Mouse (Mus musculus): ENCODE measurements around the gene Gna15.

Gene Gna15

GRCm38 (mm10) chr10:81523142-81523541, 883 bp downstream of the Gna15 start:
- no peak for DNase-seq

- DNase-seq: peak in 1 of 2 experiments; percentile 15
Measured at GRCm38 (mm10) chr10:81519978-81520365, 4.1 kb downstream of the Gna15 start.

- DNase-seq: peak; percentile 43 to 60
Measured at GRCm38 (mm10) chr10:81519227-81519977, 4.6 kb downstream of the Gna15 start.

DNA sequence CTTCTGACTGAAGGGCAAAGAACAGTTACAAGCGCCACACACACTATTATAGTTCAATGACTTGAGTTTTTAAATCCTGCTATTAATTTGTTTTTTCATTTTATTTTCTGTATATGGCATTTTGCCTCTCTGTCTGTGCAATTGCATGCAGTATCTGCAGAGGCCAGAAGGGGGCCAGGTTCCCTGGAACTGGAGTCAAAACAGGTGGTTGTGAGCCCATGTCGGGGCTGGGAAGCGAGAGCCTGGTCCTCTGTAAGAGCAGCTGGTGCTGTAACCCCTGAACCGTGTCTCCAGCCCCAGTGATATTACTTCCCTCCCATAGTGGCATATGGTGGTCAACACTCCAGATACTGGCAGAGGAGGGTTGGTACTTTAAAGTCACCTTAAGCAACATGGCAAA, 5.5 kb downstream of the Gna15 start:
- peak; percentile 85 to 89 for DNase-seq

- DNase-seq: peak; percentile 75 to 80
Measured at GRCm38 (mm10) chr10:81517227-81517626, 6.8 kb downstream of the Gna15 start.

GRCm38 (mm10) chr10:81513798-81514197, 10.2 kb downstream of the Gna15 start:
- peak in 1 of 2 experiments; percentile 42 for DNase-seq

- DNase-seq: no peak
Measured at GRCm38 (mm10) chr10:81510246-81510810, 13.7 kb downstream of the Gna15 start.

DNA sequence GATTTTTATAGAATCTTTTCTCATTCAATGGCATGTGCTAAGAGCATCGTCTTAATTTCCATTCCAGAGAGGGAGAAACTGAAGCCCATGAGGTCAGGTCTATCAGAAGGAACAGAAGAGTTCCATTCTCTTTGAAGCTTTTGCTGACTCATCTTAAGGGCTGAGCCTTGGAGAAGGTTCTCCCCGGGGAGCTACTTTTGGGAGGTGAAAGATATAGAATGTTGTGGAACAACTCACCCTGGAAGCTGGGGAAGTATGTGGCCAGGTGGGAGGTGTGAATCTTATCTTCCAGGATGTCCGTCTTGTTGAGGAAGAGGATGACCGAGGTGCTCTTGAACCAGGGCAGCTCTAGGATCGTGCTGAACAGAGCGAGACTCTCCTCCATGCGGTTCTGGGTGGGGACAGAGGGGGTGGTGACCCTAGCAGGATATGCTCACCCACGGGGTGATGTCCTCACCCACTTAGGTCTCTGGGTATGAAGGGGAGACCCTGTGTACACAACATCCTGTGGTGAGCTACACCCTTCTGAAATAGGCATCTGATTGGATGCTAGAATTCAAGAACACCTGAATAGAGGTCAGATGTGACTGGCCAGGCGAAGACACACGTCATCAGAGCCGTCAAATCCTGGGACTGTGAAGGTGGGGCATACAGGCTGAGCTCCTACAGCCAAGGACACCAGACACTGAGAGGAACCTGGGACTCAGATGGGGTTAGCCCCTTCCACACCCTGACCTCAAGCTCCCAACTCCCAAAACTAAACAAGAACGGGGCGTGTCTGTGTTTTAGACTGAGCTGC, 16.1 kb downstream of the Gna15 start:
- DNase-seq: no peak

DNA sequence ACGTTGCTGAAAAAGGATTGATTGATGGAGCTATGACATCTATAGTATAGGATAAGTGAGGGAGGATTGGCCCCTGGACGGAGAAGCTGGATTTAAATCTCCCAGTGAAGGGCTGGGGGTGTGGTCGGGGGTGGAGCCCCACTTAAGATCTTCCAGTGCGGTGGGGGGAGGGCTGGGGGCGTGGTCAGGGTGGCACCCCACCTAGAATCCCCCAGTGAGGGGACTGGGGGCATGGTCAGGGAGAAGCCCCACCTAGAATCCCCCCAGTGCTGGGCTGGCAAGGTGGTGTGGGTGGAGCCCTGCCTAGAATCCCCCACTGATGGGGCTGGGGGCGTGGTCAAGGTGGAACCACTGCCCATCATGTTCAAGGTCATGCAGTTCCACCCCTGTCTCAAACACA, 16.9 kb downstream of the Gna15 start:
- no peak for DNase-seq

DNA sequence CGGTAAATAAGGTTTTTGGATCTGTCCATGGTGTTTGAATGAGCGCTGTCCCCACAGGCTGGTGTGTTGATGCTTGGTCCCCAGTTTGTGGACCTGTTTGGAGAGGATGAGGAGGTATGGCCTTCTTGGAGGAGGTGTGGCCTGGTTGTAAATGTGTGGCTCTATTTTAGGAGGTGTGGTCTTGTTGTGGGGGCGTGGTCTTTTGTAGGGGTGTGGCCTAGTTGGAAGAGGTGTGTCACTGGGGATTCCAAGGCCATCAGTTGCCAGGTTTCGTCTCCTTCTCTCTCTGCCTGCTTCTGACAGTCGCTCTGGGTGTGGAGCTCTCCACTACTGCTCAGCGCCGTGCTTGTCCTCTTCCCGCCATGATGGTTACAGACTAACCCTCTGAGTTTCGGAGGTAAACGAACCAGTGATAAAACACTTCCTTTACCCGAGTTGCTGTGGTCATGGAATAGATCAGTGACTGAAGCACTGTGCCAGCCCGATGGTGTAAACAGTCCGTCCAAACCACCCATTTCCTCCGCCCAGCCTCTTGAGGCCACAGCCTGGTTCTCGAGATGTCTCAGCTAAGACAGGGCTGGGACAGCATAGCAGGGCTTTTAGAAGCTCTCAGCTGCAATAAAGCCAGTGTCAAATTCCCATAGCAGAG, 18.9 kb downstream of the Gna15 start:
- peak in 1 of 2 experiments; percentile 39 for DNase-seq

DNA sequence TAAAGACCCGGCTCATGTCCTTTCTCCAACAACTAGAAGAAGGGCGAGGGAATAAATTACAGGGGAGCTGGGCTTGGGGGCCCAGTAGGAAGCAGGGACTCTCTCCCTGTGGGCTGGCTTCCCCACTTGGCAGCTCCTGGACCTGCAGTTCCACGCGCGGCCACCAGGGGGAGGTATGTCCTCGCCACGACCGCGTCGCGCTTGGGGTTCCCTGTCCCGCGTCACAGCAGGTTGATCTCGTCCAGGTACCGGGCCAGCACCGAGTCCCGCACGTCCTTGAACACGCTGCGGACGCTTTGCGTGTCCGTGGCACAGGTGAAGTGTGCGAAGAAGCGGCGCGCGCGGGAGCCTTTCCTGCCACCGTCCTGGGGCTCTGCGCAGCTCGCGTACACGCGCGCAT, 21.4 kb downstream of the Gna15 start:
- DNase-seq: peak; percentile 96 to 97

GRCm38 (mm10) chr10:81501863-81502262, 22.2 kb downstream of the Gna15 start:
- DNase-seq: no peak

- no peak for DNase-seq
Measured at GRCm38 (mm10) chr10:81500032-81500431, 24.0 kb downstream of the Gna15 start, which contains the start of gene S1pr4. Gene S1pr4, minus strand, starts transcription at chr10:81500132.

GRCm38 (mm10) chr10:81499250-81499901, 24.6 kb downstream of the Gna15 start:
- DNase-seq: peak; percentile 78 to 81

DNA sequence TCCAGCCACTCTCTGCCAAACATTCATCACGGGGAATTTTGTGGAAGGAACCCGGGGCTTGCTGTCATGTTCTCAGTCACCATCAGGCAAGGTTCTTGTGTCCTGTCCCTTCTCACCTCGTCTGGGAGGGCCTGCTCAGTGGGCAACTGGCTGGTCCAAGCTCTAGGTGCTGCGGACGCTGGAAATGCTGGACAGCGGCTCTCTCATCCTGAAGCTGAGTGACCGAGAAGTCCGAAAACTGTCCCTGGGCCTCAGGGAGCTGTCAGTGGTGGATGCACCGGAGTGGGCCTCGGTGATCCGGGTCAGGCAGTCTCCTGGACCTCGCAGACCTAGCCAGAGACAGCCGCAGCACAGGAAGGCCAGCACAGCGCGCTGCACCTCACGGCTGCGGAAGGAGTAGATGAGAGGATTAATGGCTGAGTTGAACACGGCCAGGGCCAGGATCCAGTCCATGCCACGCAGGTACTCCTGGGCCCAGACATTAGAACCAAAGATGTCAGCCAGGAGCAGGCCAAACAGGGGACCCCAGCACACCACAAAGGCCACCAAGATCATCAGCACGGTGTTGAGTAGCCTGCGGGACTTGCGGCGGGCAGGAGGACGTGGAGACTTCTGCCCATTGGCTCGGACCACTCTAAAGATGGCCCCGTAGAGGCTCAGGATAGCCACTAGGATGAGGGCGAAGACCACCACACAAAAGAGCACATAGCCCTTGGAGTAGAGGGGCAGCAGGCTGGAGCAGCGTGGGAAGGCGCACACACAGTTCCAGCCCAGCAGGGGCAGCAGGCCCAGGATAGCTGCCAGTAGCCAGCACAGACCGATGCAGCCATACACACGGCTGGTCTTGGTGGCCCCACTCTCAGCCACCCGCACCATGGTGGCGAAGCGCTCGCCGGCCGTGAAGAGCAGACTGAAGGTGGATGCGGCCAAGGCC, 25.4 kb downstream of the Gna15 start:
- DNase-seq: peak; percentile 49 to 54

GRCm38 (mm10) chr10:81497401-81498270, 26.4 kb downstream of the Gna15 start:
- peak; percentile 54 to 61 for DNase-seq

- no peak for DNase-seq
Measured at GRCm38 (mm10) chr10:81496969-81497368, 27.1 kb downstream of the Gna15 start.

DNA sequence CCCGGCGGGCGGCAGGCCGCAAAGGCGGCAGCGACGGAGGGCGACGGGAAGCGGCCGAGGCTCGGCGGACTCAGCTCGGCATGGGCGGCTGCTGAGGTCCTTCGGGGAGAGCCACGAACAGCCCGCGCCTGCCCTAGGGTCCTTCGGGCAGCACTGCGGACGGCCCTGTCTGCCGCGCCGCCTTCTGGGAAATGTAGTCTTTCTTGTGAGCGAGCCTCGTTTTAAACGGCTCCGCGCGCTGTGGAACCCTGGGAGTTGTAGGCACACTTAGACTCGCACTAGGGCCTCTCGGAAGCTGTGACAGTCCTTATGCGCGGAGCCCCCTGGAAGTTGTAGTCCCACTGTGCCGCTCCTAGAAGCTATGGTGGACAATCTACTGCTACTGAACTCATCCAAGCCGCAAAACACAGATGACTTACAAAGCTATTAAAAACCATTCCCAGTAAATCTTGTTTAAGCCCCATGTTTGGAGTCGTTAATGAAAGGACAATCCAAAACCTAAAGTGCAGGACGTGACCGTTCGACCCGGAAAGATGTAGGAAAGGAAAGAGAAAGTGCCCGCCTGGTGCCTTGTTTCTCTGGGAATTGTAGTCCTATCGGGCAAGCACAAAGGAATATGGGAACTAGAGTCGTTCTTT, 27.6 kb downstream of the Gna15 start, which contains the start of gene Ncln:
Gene Ncln, minus strand, starts transcription at position 129 of the 638 bp plus-strand sequence.
- peak; percentile 98 to 99 for DNase-seq

GRCm38 (mm10) chr10:81495616-81496263, 28.3 kb downstream of the Gna15 start:
- DNase-seq: no peak
